Mouse (Mus musculus) WW6 (cell line): Measurements from ENCODE around the gene Gm12248.
"Not testable (repeated sequence)": the region's sequence is repeated elsewhere in the genome, so short reads cannot be mapped to it uniquely, and the experiment has no call there.

Source experiments
- DNase-seq: peaks from one replicate; pipeline ENCODE4 v3.0.0-alpha.2; 2013; ENCODE audit warnings: low read depth, low spot score

Gm12248 gene

DNA sequence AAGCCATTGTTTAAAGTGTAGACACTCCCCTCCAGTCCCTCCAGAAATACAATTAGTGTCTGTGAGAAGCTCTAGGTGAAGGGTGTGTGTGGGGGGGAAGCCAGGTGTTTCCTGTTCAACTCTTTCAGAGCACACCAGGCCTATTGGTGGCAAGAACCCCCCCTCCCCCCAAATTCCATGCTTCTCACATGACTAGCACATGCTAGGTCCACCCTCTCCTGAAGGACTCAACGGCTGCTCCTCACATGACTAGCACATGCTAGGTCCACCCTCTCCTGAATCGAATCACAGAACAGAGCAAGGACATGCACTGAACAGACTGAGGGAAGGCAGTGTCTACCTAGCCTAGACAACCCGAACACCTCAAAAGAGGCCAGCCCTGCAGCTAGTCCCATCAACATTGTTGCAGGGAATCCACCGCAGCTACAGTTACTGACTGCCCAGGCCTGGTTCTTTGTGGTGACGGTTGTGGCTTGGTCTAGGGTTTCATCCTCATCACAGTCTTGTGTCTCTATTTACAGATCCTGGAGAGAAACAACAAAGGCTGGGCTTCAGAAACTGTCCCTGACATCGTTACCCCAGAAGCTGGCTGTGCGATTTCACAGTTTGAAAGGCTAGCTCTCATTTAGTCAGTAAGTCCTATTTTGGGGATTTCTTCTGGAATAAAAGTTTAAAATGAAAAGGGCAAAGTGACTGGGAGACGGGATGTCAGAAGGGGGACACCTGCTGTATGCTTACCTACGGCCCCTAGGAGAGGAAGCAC lies 9.8 kb upstream of the Gm12248 start:
- DNase-seq = no peak

- DNase-seq = no peak
These were observed 9.2 kb upstream of the Gm12248 start for GRCm38 (mm10) chr11:58102146-58102545.

DNA sequence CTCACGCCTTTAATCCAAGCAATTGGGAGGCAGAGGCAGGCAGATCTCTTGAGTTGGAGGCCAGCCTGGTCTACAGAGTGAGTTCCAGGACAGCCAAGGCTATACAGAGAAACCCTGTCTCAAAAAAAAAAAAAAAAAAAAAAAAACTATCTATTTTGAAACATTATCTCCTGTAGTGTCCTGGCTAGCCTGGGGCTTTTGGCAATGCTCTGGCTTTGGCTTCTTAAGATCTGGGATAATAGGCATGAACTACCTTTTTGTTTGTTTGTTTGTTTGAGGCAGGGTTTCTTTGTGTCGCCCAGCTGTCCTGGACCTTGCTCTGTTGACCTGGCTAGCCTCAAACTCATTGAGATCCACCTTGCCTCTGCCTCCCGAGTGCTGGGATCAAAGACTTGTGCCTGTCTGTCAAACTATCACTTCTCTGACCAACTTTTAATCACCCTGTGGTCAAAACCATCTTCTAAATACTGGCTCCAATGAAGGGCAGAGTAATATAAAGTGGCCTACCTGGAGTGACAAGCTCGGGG lies 8.3 kb upstream of the Gm12248 start:
- DNase-seq = no peak

GRCm38 (mm10) chr11:58100006-58100405 lies 7.1 kb upstream of the Gm12248 start:
- no peak for DNase-seq

GRCm38 (mm10) chr11:58098366-58098720 lies 5.4 kb upstream of the Gm12248 start:
- DNase-seq = not testable (repeated sequence)

GRCm38 (mm10) chr11:58097621-58098365 lies 4.9 kb upstream of the Gm12248 start:
- DNase-seq = no peak

- no peak for DNase-seq
These were observed 4.1 kb upstream of the Gm12248 start for GRCm38 (mm10) chr11:58096821-58097620.

DNA sequence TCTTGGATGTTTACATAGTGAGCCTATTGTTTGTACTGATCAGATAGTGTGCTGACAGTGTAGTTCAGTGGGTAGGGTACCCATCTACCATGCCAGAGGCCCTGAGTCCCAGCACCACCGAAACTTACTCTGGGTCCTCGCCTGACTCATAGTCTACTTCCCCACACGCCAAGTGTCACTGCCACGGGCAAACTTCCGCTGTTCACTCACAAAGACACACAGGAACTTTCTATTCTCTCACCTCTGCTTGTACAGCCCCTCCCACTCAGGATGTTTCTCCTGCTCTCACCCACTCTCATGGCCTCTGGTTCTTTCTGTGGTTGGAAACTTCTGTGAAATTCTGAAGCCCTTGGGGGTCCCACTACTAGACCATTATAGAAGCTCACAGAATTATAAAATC lies 3.2 kb upstream of the Gm12248 start:
- DNase-seq = no peak

GRCm38 (mm10) chr11:58095561-58095960 lies 2.6 kb upstream of the Gm12248 start:
- DNase-seq = no peak

DNA sequence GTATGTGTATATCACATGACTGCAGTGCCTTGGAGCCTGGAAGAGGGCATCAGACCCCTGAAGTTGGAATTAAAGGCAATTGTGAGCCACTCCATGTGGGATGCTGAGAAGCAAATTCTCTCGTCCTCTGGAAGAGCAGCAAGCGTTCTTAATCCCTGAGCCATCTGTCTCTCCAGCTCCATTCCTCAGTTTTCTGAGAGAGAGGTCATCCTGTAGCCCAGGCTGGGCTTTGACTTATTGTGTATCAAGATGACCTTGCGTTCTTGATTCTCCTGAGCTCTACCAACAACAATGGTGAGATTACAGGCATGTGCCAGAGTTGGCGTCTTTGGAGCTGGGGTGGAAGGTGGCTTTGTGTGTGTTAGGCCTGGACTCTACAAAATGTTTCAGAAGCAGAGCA lies 1.8 kb upstream of the Gm12248 start:
- DNase-seq = no peak

DNA sequence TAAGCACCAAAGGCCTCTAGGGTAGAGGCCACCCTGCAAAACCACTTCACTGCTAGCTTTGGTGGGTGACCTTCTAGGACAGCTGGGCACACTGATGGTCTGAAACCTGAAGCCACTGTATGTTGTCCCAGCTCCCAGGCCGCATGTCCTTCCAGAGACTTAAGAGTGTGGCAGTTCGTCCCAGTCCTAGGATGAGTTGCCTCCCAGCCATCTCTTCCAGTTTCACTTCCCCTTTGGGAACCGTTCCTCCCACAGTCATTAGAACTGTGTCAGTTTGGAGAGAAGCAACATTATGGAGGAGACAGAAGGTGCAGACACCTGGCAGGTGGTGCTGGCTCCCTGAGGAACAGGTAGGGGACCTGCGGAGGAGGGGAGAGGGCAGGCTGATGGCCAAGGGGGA lies 393 bp downstream of the Gm12248 start:
- DNase-seq = no peak

- no peak for DNase-seq
These were observed 11.2 kb downstream of the Gm12248 start for GRCm38 (mm10) chr11:58081716-58082115.

DNA sequence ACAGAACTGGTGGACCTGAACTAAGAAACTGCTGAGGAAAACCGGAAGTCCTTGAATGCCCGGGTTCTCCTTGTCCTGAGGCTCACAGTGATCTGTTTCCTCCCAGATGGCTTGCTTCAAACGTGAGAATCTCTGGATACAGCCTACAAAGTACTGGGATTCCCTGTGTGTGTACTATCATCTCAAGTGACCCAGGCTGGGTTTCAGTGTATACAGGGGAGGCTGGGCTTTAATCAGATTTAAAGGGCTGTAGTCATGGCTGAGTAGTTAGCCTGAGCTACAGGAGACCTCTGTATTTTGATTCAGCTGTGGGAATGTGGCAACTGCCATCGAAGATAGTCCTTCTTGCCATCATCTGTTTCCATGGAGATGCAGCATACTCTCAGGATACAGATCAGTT lies 15.7 kb downstream of the Gm12248 start:
- DNase-seq = no peak

DNA sequence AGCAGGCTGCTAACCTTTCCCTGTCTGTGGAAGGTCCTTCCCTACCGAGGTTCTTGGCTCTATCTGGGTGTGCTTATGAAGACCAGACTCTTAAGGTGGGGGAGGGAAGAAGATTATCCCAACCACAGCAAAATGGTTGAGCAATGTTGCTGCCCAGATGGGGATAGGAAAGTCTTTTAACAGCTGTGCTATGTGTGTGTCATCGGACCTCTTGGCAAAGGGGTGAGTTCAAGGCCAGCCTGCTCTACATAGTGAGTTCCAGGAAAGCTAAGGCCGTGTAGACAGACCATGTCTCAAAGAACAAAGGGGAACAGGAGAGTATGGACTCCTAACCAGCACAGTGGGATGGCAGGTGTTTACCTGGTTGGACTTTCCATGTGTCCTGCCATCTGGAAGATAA lies 20.0 kb downstream of the Gm12248 start:
- no peak for DNase-seq

- DNase-seq = no peak
These were observed 27.9 kb downstream of the Gm12248 start for GRCm38 (mm10) chr11:58065025-58065424.

- DNase-seq = no peak
These were observed 30.3 kb downstream of the Gm12248 start for GRCm38 (mm10) chr11:58062586-58062985.

- DNase-seq = not testable (repeated sequence)
These were observed 31.7 kb downstream of the Gm12248 start for GRCm38 (mm10) chr11:58061218-58061617.

DNA sequence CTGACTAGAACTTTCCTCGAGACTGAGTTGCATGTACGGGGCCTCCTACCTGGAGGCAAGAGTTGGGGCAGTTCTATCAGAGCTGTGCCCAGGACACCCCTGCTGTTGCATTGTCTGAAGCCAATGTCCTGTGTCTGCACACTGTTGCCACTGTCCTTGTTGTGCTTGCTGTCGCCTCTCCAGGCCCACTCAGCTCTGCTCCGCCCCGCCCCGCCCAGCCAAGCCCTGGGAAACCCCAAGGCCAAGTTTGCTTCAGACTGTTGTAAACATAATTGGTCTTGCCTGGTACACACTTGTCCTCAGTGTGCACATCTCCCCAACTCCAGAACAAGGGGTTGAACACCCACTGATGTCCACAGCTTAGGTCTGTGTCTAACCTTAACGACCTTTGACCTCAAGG lies 33.2 kb downstream of the Gm12248 start:
- not testable (repeated sequence) for DNase-seq

DNA sequence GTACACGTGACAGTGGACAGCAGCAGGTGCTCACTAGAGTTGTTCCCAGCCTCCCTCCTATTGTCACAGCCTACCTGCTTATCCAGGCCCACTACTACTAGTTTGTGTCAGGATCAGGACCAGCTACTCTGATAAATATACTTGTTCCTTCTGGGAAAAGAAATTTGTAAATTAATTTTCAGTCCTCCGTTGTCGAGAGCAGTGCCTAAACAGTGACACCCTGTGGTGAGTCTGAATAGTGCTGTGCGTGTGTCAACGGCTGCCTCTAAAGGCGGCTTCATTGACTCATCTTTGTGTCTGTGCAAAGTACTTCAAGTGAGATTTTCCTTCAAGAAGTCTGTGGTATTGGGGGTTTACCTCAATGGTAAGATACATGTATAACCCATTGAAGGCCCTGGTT lies 35.5 kb downstream of the Gm12248 start:
- DNase-seq = no peak

DNA sequence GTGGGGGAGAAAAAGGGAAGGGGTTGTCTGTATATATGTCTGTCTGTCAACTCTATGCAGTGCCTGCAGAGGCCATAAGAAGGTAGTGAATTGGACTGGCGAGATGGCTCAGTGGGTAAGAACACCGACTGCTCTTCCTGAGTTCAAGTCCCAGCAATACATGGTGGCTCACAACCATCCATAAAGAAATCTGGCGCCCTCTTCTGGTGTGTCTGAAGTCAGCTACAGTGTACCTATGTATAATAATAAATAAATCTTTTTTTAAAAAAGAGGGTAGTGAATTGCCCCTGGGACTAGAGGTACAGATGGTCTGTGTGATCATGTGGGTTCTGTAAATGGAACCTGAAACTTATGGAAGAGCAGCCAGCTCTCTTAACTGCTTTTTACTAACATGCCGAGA lies 46.5 kb downstream of the Gm12248 start:
- no peak for DNase-seq

DNA sequence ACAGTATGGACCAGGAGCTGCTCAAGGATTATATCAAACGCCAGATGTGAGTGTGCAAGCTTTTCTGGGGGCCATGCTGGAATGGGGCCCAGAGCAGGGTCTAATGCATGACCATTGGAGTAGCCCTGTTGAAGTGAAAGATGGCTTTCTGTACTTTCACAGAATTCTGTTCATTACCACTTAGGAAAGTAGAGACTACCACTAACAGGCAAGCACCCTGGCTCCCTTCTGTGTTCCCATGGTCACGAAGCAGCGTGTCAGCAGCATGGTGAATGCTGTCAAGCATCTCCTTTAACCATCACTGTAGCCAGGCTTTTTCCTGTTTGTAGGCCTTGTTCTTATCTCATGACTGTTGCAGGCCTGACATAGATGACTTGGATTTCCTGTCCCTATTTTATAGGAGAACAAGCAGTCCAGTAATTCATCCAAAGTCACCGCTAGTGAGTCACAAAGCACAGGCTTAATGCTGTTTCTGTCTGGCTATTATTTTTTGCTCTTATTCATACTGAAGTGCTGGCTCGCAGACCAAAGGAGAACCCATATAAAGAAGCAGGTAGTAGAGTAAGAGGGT lies 50.0 kb downstream of the Gm12248 start:
- DNase-seq = no peak

- DNase-seq = peak; percentile 57
These were observed 53.9 kb downstream of the Gm12248 start for GRCm38 (mm10) chr11:58039027-58039426.
